Comparison of ENCODE assay signal across 8 mouse cellular contexts in genomic region chr1:33944977-33945750, GRCm38 (mm10). TPM values are rescaled to one million over a fixed set of nuclear protein-coding genes. Genes with fewer than 3 reads are reported as not detected.
A peak's percentile ranks its signal among the peaks of the same experiment; 100 is the strongest.
DNase-seq lines count a peak whose midpoint lies in the region; ATAC-seq and TF ChIP-seq lines count a peak whose summit lies in the region.

No protein-coding gene starts in this region.

- H3K4me3 ChIP-seq in forebrain, postnatal 0 days (ENCODE audit: low read depth, low read length): no peak overlapping the region
- no peak overlapping the region for H3K4me3 ChIP-seq in forebrain, embryonic 10.5 days
- peak overlapping the region; percentile 18 for H3K4me3 ChIP-seq in heart, embryonic 11.5 days (ENCODE audit: low read depth, low read length)
- H3K4me3 ChIP-seq in kidney, postnatal 0 days (replicated peaks; ENCODE audit: low read depth, low read length): no peak overlapping the region

- intact Hi-C loops in left cerebral cortex, postnatal 25 days (cut with DNase I): loop anchor here (5.0 kb wide), 1 partner anchor 38 kb away; the partner anchor contains the start of genes Bend6 and Dst

- H3K4me1 ChIP-seq in forebrain, postnatal 0 days (ENCODE audit: insufficient read depth): peaks cover 5% of the 10 kb centered on the region; the same call in 1 of the 2 replicates
- H3K4me1 ChIP-seq in forebrain, embryonic 10.5 days: no peaks in the 10 kb centered on the region
- peaks cover 19% of the 10 kb centered on the region for H3K4me1 ChIP-seq in heart, embryonic 11.5 days (ENCODE audit: control insufficient read depth, insufficient read depth, low read length)
- H3K4me1 ChIP-seq in kidney, postnatal 0 days (replicated peaks; ENCODE audit: insufficient read depth, low read length): no peaks in the 10 kb centered on the region

- H3K27ac ChIP-seq in forebrain, postnatal 0 days (ENCODE audit: low read depth, low read length): peak overlapping the region; percentile 87; the same call in 1 of the 2 replicates
- H3K27ac ChIP-seq in forebrain, embryonic 10.5 days: no peak overlapping the region
- H3K27ac ChIP-seq in heart, embryonic 11.5 days (ENCODE audit: low read depth, low read length): peak overlapping the region; percentile 75
- H3K27ac ChIP-seq in kidney, postnatal 0 days: no peak overlapping the region

- H3K9me3 ChIP-seq in forebrain, postnatal 0 days (ENCODE audit: low read length): no peaks in the 10 kb centered on the region
- H3K9me3 ChIP-seq in forebrain, embryonic 10.5 days: no peaks in the 10 kb centered on the region
- no peaks in the 10 kb centered on the region for H3K9me3 ChIP-seq in heart, embryonic 11.5 days (replicated peaks; ENCODE audit: control insufficient read depth, low read length)
- no peaks in the 10 kb centered on the region for H3K9me3 ChIP-seq in kidney, postnatal 0 days (replicated peaks; ENCODE audit: low read length)

- no peak for DNase-seq in forebrain, postnatal 0 days
- DNase-seq in forebrain, embryonic 10.5 days (ENCODE audit: extremely low spot score, low spot score): no peak
- DNase-seq in adrenal gland, adult 2 months: peak; percentile 56
- peak; percentile 25 for DNase-seq in kidney, postnatal 0 days (ENCODE audit: low spot score)
- peak; percentile 55 for DNase-seq in lung, postnatal 14 days
- DNase-seq in spleen, postnatal 10 days (ENCODE audit: low spot score in 2 of 2): no peak
- DNase-seq in left cerebral cortex, postnatal 25 days (ENCODE audit: low spot score in 2 of 2): no peak

- no peak overlapping the region for H3K4me2 ChIP-seq in forebrain, postnatal 0 days (ENCODE audit: low read depth)
- peak overlapping the region; percentile 53 for H3K4me2 ChIP-seq in heart, embryonic 11.5 days
- peak overlapping the region; percentile 18; the same call in 1 of the 2 replicates for H3K4me2 ChIP-seq in kidney, postnatal 0 days (ENCODE audit: low read length)

- H3K9ac ChIP-seq in forebrain, postnatal 0 days: no peak overlapping the region
- peak overlapping the region; percentile 50 for H3K9ac ChIP-seq in heart, embryonic 11.5 days (ENCODE audit: low read depth, low read length)
- no peak overlapping the region for H3K9ac ChIP-seq in kidney, postnatal 0 days (ENCODE audit: low read depth, low read length)

- H3K27me3 ChIP-seq in forebrain, postnatal 0 days (ENCODE audit: insufficient read depth, low read length): no peaks in the 10 kb centered on the region
- no peaks in the 10 kb centered on the region for H3K27me3 ChIP-seq in forebrain, embryonic 10.5 days (ENCODE audit: poor library complexity, severe bottlenecking)
- H3K27me3 ChIP-seq in heart, embryonic 11.5 days (ENCODE audit: control insufficient read depth, insufficient read depth, low read length): no peaks in the 10 kb centered on the region
- no peaks in the 10 kb centered on the region for H3K27me3 ChIP-seq in kidney, postnatal 0 days (ENCODE audit: insufficient read depth, low read length)

- WGBS in forebrain, postnatal 0 days: 77% methylated on average over 17 of the region's 17 CpGs
- WGBS in forebrain, embryonic 10.5 days: 80% methylated on average over 17 of the region's 17 CpGs
- WGBS in heart, embryonic 11.5 days (ENCODE audit: insufficient replicate concordance): 31% methylated on average over 17 of the region's 17 CpGs
- WGBS in kidney, postnatal 0 days: 61% methylated on average over 17 of the region's 17 CpGs

- no peak for ATAC-seq in forebrain, postnatal 0 days
- peak; percentile 84 for ATAC-seq in heart, embryonic 11.5 days (replicated peaks; ENCODE audit: insufficient number of reproducible peaks, low FRiP score, low TSS enrichment)
- peak; percentile 65; the same call in 1 of the 2 replicates for ATAC-seq in kidney, postnatal 0 days (replicated peaks; ENCODE audit: low FRiP score, low read depth)

- H3K36me3 ChIP-seq in forebrain, postnatal 0 days (ENCODE audit: insufficient read depth): no peaks in the 10 kb centered on the region
- H3K36me3 ChIP-seq in forebrain, embryonic 10.5 days (replicated peaks): no peaks in the 10 kb centered on the region
- H3K36me3 ChIP-seq in heart, embryonic 11.5 days (ENCODE audit: control insufficient read depth, insufficient read depth, low read length): no peaks in the 10 kb centered on the region
- H3K36me3 ChIP-seq in kidney, postnatal 0 days (ENCODE audit: insufficient read depth, low read length): no peaks in the 10 kb centered on the region

- no peak for TF ChIP-seq CTCF in forebrain, postnatal 0 days (IDR thresholded peaks at IDR 0.05; ENCODE audit: low read depth)
- TF ChIP-seq CTCF in kidney, postnatal 0 days (IDR thresholded peaks at IDR 0.05; ENCODE audit: low read depth): no peak

RNA-seq across cellular contexts. Expression of gene Dst, which starts 37.1 kb away (rescaled TPM):
- 127 and 134 TPM in 2 replicates for total RNA-seq in forebrain, postnatal 0 days (2014; rRNA removed)
- 16.3 and 23.1 TPM in 2 replicates for polyA plus RNA-seq in forebrain, postnatal 0 days (2015; fragmentation: Nextera tagmentation; extraction: Ambion mirVana)
- 11.3 and 11.9 TPM in 2 replicates for polyA plus RNA-seq in forebrain, embryonic 10.5 days (2016; fragmentation: Nextera tagmentation; extraction: Ambion mirVana)
- total RNA-seq in adrenal gland, adult 2 months (2021): 100 to 1,000 TPM; 125 to 134 TPM
- polyA plus RNA-seq in adrenal gland, adult 2 months (2012; rRNA removed): 39.7 and 53.3 TPM in 2 replicates
- polyA plus RNA-seq in heart, embryonic 11.5 days (2014; fragmentation: Nextera tagmentation; extraction: Ambion mirVana): 24.5 and 26.9 TPM in 2 replicates
- 22.4 and 24.0 TPM in 2 replicates for polyA plus RNA-seq in kidney, postnatal 0 days (2015; fragmentation: Nextera tagmentation; extraction: Ambion mirVana)
- 100 to 1,000 TPM; 237 to 263 TPM for total RNA-seq in left cerebral cortex, postnatal 25 days (2021)

RNA-seq across cellular contexts. Expression of gene Bend6, which starts 37.5 kb away (rescaled TPM):
- 124 and 153 TPM in 2 replicates for total RNA-seq in forebrain, postnatal 0 days (2014; rRNA removed)
- polyA plus RNA-seq in forebrain, postnatal 0 days (2015; fragmentation: Nextera tagmentation; extraction: Ambion mirVana): 96.7 and 111 TPM in 2 replicates
- 1.5 and 2.0 TPM in 2 replicates for polyA plus RNA-seq in forebrain, embryonic 10.5 days (2016; fragmentation: Nextera tagmentation; extraction: Ambion mirVana)
- 1 to 10 TPM; 1.4 to 1.9 TPM for total RNA-seq in adrenal gland, adult 2 months (2021)
- 0.10 and 0.23 TPM in 2 replicates for polyA plus RNA-seq in adrenal gland, adult 2 months (2012; rRNA removed)
- polyA plus RNA-seq in heart, embryonic 11.5 days (2014; fragmentation: Nextera tagmentation; extraction: Ambion mirVana): 4.3 and 4.5 TPM in 2 replicates
- 0.32 and 0.33 TPM in 2 replicates for polyA plus RNA-seq in kidney, postnatal 0 days (2015; fragmentation: Nextera tagmentation; extraction: Ambion mirVana)
- total RNA-seq in left cerebral cortex, postnatal 25 days (2021): 100 to 1,000 TPM; 123 to 127 TPM

Comparison
In these comparisons a context has a peak if more than half of its experiments do, and no peak if none do; other contexts are left out.
1. H3K27ac ChIP-seq: peak in forebrain, postnatal 0 days (single experiment) and heart, embryonic 11.5 days (single experiment); none in forebrain, embryonic 10.5 days (single experiment) and kidney, postnatal 0 days (single experiment).
2. RNA of gene Bend6, which starts 37.5 kb away (polyA plus RNA-seq): 96.7 to 111 TPM in forebrain, postnatal 0 days; 4.3 to 4.5 TPM in heart, embryonic 11.5 days, 1.5 to 2.0 TPM in forebrain, embryonic 10.5 days, 0.32 to 0.33 TPM in kidney, postnatal 0 days and 0.10 to 0.23 TPM in adrenal gland, adult 2 months; every median in the first group is over 10 times any median in the second.
3. DNase-seq: peak in adrenal gland, adult 2 months (single experiment), kidney, postnatal 0 days (single experiment) and lung, postnatal 14 days (single experiment); none in forebrain, postnatal 0 days (single experiment), forebrain, embryonic 10.5 days (single experiment), spleen, postnatal 10 days (0 of 2) and left cerebral cortex, postnatal 25 days (0 of 2).